Mouse (Mus musculus) brain, adult 2 months (tissue): ENCODE results near the gene Il4i1.
"Not testable (repeated sequence)": the region's sequence is repeated elsewhere in the genome, so short reads cannot be mapped to it uniquely, and the experiment has no call there.

ENCODE experiments used
- DNase-seq: peaks from one replicate; pipeline ENCODE4 v3.0.0; 2011; ENCODE audit warnings: low read depth, low spot score

The Il4i1 gene

DNA sequence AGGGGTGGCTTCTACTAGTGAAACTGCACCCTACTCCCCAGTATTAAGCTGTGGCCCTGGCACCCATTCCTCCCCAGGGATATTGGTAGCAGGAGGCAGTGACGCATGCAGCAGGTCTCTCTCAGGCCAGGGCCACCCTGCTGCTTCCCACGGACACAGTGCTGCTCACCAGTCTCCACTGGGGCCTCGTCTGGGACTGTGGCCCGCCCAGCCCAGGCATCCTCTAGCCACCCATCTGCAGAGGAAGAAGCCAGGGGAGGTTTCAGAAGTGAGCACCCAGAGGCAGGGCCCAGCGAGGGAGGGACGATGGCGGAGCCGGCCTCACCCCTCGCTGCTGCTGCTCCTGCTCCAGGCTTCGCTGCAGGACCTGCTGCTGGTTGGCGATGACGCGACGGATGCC lies 47.0 kb downstream of the Il4i1 start:
- no peak for DNase-seq

DNA sequence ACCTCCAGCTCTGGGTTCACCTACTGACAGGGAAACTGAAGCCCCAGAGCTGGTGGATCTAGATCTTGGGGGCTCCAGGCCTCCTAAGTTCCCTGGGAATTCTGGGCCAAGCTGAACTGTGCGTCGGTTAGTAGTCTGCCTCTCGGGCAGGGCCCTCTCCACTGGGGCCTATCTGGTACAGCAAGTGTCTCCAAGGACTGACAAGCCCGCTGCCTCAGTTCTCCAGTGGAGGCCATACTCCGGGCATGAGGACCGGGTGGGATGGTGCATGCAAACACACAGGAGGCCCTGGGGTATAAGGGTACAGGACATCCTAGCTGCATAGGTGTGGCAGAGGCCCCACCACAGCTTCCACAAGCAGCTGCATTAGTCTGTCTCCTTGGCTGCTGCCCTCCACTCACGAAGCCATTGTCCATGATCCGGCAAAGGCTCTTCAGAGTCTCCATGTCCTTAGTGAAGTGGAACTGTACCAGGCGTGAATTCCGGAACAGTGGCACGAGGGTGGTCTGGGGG lies 47.9 kb downstream of the Il4i1 start:
- DNase-seq = no peak

DNA sequence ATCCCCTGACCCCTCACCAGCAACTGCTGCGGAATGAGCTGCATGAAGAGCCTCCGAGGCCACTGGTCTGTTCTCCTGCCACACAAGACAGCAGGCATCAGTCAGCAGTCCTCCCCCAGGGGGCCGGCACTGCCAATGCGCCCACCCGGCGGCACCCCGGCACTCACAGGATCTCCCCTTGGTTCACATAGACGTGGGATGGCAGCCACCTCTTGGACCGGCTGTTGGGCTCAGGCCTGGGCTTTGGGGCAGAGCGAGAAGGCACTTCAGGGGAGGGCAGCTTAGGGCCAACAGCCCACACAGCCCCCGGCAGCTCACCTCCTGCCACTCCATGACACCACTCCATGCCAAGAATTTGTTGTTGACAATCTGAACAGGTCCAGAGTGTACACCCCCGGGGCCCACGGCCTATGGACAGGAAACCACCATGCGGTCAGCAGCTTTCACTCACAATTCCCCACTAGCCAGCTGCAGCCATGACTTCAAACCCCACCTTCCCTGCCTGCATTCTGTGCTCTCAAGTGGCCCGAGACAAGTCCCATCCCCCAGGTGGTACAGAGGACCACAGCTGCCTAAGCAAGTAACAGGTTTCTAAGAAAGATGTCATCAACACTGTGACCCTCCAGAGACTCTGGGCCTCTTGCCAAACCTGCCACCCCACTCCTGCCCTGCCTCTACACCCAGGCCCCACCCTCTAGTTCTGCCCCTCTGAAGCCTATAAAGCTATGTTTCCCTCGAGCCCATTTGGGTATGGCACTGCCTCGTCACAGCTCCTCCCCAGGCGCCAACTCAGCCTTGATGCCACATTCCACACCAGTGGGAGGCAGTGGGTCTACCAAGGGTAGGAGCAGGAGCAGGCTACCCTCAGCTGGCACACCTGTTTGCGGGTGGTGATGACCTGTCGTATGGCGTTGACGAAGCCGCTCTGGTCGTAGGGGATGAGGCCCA lies 48.7 kb downstream of the Il4i1 start:
- no peak for DNase-seq

DNA sequence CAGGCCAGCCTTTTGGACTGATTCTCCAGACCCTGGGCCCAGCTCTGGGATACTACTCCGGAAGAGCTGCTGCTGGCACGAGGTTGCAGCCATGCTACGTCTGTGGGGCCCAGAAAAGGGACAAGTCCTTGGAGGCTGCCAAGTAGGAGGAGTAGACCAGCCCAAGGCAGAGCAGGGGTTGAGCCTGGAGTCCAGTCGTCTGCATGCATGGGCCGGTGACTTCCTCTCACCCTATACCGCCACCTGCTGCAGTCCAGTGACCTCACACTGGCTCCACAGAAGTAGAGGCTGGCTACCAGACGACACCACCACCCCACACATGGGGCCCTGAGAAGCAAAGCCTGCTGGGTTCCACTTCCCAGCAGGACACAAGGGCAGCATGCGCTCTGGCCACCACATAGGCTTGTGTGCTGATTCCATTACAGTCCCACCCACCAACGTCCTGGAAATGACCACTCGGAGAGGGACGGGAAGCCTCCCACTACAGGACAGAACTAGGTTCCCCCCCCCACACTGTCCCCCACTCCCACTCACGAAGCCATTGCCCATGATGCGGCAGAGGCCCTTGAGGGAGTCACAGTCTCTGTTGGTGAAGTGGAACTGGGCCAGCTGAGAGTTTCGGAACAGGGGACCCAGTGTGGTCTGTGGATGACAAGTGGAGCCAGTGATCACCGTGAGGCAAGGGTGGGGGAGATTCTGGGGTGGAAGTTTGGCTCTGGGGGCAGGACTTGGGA lies 50.3 kb downstream of the Il4i1 start:
- DNase-seq = peak; percentile 69

DNA sequence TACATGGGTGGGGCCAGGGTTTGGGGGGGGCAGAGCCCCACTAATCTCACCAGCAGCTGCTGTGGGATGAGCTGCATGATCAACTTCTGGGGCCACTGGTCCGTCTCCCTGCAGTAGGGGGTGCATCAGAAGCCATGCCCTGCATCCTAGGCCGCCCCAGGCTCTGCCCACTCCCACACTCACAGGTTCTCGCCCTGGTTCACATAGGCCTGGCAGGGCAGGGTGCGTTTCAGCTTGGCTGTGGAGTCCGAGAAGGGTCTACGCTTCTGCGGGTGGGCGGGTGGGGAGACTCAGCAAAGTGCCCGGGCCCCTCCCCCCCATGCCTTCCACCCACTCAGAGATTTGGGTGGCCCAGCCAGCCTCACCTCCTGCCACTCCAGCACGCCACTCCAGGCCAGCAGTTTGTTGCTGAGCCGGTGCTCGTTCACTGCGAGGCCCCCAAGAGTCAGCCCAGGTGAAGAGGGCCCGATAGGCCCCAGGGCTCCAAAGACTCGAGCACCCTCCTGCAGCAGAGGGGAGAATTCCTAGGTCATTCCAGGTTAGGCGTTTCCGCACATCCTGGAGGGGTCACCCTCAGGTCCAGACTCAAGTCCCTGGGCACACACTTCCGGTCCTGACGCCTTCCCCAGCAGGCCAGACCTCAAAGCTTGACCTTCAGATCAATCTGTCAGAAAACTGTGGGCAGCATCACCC lies 51.0 kb downstream of the Il4i1 start:
- no peak for DNase-seq

DNA sequence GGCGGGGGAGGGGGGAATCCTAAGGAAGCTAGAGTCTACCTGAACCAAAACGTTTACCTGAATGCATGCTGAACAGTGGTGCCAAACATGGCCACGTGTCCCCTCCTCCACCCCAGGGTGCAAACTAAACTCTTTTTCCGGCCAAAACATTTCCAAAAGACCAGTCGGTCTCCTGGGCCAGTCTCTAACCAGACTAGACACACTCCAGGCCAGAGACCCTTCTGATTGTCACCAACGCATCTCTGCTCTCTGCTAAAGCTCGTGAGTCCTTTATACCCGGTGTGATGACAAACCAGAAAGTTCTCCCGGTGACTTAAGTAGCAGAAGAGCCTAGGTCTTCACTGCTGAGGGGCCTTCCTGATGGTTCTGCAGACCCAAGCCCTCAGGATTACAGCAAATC lies 51.6 kb downstream of the Il4i1 start:
- DNase-seq = no peak

DNA sequence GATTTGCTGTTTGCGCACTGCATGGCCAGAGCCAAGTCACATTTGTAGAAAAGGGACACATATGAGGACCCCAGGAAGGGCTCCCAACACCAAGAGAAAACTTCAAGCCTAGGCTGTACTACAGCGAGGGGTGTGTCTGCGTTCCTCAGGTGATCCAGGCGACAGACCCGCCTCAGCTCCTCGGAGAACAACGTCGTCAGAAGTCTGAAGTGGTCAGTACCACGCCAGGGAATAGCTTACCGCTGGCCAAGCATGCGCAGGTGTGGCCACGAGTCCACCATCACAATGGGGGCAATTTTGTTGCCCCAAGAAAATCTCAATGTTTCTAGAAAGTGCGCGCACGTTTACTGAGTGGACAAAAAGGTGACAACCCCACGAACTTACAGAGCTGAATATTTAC lies 52.3 kb downstream of the Il4i1 start:
- no peak for DNase-seq

DNA sequence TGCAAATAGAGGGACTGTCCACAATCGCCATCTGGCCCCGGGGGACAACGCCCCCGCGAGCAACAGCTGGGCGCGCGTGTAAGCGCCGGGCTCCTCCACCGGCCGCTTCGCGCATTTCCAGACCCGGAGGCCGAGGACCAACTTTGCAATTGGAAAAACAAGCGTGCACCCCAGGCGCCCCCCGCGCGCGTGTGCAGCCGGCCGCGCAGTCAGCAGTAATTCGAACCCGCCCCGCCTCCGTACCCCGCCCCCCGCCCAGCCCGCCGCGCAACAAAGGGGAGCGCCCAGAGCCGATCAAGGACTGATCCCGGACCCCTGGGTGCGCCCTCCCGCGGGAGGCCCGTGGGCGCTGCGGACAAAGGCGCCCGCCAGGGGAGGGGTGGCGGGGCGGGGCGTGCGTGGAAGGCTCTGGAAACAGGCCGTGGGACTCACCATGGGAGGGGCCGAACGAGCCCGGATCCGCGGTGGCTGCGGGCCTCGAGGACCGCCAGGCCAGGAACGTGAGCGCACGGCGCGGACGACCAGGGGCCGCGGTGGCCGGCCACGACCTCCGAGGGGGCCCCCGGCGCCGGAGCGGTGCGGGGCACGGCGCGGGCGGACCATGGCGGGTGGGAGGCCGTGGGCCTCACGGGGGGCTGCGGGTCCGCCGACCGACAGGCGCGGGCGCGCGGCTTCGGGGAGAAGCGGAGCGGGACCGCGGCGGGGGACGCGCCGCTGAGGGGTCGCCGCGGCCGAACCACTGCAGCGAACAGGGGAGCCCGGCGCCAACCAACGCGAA lies 52.9 kb downstream of the Il4i1 start:
- DNase-seq = peak; percentile 61

DNA sequence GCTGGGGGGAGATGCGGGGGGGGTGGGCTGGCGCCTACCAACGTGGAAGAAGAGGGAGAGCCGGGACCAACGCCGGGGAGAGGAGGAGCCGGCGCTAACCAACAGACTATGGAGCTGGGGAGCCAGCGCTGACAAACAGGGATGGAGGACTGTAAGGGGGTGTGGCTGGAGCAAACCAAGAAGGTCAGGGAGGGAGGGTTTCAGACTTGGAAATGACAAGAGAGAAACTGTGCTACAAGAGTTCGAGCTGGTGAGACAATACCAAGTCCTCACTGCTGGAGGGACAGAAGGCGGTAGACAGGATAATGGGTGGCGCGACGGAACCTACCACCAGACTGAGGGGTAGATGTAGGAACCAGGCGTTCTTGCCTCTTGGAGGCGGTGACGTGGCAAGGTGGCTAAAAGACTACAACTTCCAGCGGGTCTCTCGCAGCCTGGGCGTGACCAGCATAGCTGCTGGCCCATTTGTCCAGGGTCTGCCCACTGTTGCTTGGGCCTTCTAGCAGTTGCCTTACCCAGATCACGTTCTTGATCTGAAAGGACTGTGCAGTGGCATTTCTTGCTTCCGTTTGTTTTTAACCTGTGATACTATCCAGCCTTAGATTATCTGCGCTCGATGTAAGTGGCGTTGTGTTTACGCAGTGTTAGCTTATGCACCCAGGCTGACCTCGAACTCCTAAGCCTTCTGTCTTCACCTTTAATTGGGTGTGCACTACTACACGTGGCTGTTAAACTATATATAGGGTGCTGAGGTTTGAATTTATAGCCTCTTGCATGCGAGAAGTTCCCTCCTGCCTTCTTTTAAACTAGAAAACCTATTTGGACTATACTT lies 53.7 kb downstream of the Il4i1 start, which contains the start of gene Ptov1:
Gene Ptov1, minus strand, starts transcription at position 92 of the 832 bp plus-strand sequence.
- peak; percentile 100 for DNase-seq

DNA sequence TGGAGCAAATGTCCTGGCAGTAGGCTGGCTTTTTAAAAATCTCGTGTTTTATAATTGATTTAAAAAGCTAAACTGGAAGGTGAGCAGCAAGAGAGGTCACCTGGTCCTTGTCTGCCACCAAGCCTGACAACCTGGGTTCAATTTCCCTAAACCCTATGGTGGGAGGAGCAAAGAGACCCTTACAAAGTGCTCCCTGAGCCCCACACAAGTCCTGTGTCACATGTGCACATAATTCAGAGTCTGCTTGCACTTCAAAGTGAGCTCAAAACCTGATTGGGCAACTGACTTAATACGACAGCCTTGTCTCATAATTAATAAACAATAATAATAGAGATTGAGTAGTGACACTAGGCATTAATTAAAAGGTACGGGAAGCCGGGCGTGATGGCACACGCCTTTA lies 54.4 kb downstream of the Il4i1 start:
- no peak for DNase-seq

DNA sequence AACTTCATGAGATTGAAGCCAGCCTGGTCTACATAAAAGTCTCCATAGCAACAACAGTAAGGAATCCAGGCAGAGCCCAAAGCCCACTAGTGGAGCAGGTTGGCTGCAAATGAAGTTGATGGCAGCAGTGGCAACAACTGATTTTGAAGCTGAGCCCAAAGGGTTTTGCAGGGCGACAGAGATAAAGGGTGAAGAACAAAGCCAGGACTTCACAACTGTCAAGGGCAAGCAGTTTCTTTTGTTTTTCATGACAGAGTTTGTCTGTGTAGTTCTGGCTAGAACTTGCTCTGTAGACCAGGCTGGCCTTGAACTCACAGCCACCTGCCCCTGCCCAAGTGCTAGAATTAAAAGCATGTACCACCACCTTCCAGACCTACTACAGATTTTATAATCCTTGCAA lies 55.0 kb downstream of the Il4i1 start:
- DNase-seq = no peak

DNA sequence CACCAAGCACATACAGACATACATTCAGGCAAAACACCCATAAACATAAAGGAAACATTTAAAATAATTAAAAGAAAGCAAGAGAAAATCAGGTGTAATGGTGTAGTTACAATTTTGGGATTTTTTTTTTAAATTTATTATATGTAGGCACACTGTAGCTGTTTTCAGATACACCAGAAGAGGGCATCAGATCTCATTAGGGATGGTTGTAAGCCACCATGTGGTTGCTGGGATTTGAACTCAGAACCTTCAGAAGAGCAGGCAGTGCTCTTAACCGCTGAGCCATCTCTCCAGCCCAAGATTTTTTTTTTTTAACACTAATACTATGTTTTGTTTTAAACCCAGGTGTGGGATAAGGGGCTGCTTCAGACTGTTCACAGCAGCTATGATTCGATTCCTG lies 55.6 kb downstream of the Il4i1 start:
- not testable (repeated sequence) for DNase-seq

DNA sequence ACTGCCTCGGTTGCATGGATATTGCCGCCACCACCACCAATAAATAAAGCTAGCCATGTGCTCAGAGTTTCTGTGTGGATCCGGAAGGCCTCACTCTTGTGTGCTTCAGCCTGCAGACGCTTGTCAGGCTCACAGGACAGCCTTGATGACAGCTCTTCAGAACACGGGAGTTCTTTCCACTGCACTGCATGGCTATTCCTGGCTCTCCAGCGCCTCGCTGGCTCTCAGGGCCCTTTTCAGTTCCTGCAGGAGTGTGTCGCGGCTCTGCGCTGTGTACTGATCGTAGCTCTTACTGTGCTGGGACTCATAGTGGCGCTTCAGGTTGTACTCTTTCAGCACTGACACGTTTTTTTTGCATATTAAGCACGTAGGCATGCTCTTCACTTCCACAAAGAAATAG lies 61.6 kb downstream of the Il4i1 start:
- DNase-seq = no peak

DNA sequence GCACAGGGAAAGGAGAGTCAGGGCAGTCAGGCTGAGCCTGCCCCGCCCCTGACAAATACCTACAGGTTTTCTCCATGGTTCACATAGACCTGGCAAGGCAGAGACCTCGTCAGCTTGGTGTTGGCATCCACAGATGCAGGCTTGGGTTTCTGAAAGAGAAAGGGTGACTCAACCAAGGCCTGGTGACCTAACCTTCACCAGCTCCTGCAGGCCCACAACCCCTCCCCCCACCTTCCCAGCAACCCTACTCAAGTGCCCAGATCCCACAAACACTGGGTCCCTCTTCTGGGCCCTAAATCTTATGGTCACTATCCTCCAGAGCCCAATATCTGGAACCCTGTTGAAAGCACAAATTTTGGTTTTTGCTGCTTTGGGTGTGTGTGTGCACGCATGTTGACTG lies 66.8 kb downstream of the Il4i1 start:
- DNase-seq = no peak

DNA sequence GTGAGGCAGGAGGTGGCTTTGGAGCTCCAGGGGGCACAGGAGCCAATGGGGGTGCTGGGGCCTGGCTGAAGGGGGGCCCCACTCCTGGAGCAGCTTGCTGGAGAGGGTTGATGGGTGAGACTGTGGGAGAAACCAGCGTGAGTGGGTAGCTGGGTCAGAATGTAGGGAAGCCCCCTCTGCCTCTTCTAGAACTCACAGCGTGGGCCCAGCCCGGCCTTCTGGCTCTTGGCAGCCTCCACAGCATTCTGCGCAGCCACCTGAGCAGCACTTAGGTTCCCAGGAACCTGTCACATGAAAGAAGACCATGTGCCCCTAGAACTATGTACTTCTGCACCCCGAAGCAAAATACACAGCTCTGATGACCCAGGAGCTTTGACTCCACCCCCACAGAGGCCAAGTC lies 68.5 kb downstream of the Il4i1 start:
- DNase-seq = no peak

DNA sequence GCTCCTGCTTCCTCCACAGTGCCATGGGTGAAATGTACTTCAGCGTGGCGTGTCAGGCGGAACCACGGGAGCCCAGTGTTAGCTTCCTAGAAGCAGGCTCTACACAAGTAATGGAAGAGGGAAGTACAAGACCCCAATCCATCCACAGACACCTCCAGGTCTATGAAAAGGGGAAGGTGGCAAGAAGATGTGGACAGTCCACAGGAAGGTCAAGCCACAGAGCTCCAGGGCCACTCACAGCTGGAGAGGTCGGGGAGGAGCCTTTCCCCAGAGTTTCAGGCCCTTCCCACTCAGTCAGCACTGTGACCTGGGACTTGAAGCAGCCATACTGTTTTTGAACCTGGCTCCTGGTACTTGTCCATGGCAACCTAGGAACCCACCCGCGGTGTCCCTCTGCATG lies 70.8 kb downstream of the Il4i1 start:
- no peak for DNase-seq

DNA sequence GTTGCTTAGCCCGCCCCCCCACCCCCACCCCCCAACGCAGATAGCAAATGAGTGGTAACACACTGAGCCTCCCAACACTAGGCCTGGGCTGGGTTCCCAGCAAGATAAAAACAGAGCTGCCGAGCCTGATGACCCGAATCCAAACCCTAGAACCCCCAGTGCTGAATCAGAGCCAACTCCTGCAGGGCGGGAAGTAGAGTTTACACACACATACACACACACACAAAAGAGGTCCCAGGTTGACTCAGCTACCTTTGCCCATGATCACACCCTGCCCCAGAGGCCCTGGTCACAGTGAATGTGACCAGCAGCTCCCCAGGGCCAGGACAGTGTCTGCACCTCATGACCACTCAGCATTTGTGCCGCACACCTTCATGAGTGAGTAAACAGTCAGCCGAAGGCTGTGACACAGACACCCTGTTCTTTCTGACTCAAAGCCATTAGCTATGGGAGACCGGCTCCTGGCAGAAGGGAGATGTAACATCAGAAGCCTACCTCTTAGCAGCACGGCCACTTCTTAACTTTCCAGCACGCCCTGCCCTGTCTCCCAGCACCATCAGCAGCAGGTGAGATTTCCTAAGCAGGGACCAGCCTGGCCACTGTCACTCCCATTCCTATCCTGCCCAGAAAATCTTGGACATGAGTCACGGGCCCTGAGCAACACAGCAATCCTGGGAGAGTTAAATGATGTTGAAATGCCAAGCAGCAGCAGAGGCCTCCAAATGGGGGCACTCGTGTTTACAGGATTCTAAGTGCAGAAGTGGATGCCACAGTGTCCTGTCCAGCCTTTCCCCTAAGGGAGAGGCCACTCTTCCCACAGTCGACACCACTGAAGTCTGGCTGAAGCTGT lies 72.3 kb downstream of the Il4i1 start:
- no peak for DNase-seq

DNA sequence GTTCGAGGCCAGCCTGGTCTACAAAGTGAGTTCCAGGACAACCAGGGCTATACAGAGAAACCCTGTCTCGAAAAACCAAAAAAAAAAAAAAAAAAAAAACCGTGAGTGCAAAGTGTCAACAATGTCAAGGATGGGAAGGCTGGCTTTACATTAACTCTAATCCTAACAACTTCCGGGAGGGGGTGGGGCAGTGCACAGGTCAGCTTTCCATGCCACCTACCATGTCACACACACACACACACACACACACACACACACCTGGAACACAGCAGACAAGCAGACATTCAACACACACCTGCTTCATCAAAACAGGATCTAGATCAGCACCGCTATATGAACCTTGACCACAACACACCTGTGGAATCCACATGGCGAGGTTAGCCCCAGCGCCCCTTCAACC lies 74.0 kb downstream of the Il4i1 start:
- no peak for DNase-seq
